Mouse (Mus musculus) skeletal muscle tissue, adult 2 months (tissue): Measurements from ENCODE around the gene Cd1d1.
"Not testable (repeated sequence)": the region's sequence is repeated elsewhere in the genome, so short reads cannot be mapped to it uniquely, and the experiment has no call there.

Experiments
- DNase-seq: peaks from one replicate; pipeline ENCODE4 v3.0.0-alpha.2; 2012; ENCODE audit warnings: low read depth, low spot score

Gene Cd1d1

GRCm38 (mm10) chr3:86999415-86999740, at the start of gene Cd1d1:
Gene Cd1d1, minus strand, starts transcription at chr3:86999441.
- DNase-seq = no peak

DNA sequence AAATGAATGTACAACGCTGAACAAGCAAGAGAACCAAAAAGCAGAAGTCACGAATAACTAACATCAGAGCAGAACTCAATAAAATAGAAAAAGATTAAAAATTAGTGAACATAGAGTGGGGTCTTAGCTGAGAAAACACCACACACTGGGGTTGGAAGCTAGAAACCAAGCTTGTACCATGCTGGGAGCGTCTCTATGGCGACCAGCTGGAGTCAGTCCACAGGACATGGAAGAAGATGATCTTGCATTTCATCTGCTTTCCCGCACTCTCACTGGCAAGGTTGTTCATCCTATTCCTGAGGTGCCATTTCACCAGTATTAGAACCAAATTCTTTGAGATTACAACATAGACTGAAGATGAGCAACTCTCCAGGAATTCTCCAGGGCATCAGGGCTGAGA, 48.6 kb upstream of the Cd1d1 start:
- no peak for DNase-seq

- DNase-seq = no peak
Observed at GRCm38 (mm10) chr3:87041733-87042132, 42.5 kb upstream of the Cd1d1 start.

DNA sequence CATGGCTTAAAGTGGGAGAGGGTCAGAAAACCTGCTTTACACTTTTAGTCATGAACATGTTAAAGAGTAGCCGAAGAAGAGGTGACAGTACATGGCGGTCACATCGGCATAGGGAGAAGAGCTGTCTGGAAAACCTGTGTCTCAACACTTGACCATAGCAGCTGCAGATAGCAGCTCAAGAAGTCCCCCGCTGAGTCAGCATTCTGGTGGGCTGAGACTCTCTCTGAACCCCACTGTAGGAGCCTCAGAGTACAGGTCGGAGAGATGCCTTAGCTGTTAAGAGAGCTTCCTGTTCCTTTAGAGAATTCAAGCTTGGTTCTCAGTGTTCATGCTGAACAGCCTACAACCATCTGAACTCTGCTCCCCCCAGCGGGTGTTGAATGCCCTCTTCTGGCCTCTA, 39.3 kb upstream of the Cd1d1 start:
- DNase-seq = no peak

GRCm38 (mm10) chr3:87034061-87034460, 34.8 kb upstream of the Cd1d1 start:
- DNase-seq = no peak

DNA sequence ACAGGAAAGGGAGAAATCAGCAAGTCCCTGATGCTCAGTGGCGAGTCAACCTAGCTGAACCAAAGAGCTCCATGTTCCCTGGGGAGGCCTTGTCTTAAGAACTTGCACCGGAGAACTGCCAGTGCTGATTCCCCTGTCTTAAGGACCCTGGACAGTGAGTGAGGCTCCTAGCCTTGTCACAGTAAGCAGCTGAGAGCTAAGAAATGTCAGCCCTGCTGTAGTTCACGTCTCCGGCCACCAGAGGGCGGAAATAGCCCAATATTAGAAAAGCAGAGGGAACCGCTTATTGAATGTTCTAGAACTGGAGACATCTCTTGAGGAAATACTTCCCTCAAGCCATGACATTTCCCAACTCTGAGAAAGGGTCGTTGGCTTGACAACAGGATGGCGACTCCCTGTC, 34.1 kb upstream of the Cd1d1 start:
- peak; percentile 39 for DNase-seq

- peak; percentile 43 for DNase-seq
Observed at GRCm38 (mm10) chr3:87030855-87031254, 31.6 kb upstream of the Cd1d1 start.

DNA sequence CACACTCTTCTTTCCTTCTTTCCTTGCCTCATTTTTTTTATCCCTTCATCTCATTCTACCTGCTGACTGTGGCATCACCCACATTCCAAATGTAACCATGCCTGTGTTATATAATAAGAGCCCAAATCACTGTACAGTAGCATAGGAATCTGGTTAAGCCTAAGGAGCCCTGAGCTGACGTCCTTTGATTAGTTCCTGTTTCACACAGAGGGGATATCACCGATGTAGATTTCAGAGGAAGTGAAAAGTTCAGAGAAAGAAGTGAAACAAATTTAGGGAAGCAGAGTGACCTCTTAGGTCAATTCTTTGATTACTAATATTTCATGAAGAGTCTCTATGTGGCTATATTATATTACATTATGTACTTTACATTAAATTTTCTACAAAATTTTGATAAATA, 18.5 kb upstream of the Cd1d1 start:
- DNase-seq = no peak

DNA sequence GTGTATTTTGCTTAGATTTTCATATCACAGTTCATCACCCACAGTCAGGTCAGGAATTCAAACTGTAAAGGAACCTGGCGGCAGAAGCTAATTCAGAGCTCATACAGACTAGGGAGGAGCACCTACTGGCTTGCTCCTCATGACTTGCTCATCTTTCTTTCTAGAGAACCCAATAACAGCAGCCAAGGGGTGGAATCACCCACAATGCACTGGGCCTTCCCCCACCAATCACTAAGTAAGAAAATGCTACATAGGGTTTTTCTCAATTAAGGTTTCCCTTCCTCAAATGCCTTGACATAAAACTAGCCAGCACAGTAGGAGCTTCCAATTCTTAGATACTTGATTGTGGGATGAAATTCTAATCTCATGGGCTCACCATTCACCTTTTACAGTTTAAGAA, 17.8 kb upstream of the Cd1d1 start:
- no peak for DNase-seq

DNA sequence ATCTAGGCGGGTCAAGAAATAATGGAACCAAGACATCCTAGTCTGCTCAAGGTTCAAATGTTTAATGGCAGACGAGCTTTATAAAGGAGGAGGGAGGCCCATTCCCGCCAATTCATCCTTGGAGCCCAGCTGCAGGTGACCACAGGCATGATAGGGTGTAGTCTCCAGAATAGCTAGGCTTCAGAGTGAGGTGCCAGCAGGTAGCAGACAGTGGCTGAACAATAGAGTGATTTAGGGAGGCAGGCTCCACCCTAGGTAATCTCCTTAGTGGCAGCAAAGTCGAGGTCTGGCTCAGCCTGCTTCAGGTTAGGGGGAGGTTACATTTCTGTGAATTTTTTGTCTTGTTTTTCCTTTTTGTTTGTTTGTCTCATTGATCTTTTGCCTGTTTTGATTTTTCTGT, 16.7 kb upstream of the Cd1d1 start:
- DNase-seq = no peak

DNA sequence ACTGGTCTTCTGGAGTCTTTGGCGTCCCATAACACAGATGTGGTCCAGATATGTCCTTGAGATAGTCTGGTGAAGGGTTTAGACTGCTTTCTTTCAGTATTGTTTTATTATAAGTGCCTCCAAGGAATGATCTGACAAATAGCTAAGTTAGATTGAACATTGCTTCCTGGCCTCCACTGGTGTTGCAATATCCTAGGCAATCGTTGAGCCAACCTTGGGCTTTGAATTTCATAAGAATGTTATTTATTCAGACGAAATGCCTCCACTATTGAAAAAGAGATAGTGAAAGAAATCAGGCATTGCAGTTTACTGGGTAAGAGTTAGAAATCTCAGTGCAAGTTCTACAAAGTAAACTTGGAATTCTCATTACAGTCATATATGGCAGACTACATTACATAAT, 13.2 kb upstream of the Cd1d1 start:
- not testable (repeated sequence) for DNase-seq

- not testable (repeated sequence) for DNase-seq
Observed at GRCm38 (mm10) chr3:87008281-87008680, 9.0 kb upstream of the Cd1d1 start.

DNA sequence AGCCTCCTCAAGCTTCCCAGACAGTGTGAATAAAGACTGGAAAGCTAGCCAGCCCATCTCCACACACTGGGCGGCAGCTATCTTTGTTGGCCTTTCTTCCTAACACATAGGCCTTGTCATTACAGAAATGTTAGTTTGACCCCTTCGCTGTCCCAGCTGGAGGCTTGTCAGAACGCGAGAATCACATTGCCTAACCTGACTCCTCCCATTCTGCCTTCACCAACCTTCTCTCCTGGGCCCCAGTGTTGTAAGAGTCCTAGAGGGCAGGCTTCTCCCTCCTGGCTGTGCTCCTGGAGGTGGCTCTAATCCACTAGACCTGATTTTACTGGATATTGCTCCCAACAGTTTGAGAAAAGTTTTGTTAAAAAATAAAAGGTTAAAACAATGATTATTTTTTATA, 1.4 kb upstream of the Cd1d1 start:
- DNase-seq = no peak

GRCm38 (mm10) chr3:87000051-87000450, 810 bp upstream of the Cd1d1 start:
- DNase-seq = no peak

- DNase-seq = peak; percentile 36
Observed at GRCm38 (mm10) chr3:86998433-86999414, 517 bp downstream of the Cd1d1 start.

DNA sequence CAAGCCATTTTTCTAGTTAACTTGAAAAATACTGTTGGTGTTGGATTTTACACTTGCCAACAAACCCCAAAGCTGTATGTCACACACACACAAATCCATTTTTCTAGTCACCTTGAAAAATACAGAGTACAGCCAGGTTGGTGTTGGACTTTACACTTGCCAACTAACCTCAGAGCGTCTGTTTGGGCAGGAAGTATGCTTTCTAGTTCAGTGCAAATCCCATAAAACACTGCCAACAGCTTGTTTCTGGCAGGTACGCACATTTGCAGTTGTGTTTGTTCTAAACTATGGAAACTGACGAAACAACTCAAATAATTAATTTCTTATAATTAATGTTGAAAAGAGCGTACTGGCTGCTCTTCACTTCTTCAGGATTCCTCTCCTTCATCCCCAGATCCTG, 3.1 kb downstream of the Cd1d1 start:
- no peak for DNase-seq

GRCm38 (mm10) chr3:86995381-86995780, 3.9 kb downstream of the Cd1d1 start:
- no peak for DNase-seq

DNA sequence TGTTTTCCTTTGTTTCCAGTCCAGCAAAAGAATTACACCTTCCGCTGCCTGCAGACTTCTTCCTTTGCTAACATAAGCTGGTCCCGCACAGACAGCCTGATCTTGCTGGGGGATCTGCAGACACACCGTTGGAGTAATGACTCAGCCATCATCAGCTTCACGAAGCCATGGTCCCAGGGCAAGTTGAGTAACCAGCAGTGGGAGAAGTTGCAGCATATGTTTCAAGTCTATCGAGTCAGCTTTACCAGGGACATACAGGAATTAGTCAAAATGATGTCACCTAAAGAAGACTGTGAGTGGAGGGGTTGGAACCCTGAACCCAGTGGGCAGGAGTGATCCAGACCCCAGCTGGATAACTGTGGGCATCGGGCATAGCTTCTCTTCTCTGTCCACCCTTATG, 12.3 kb downstream of the Cd1d1 start:
- DNase-seq = not testable (repeated sequence)

DNA sequence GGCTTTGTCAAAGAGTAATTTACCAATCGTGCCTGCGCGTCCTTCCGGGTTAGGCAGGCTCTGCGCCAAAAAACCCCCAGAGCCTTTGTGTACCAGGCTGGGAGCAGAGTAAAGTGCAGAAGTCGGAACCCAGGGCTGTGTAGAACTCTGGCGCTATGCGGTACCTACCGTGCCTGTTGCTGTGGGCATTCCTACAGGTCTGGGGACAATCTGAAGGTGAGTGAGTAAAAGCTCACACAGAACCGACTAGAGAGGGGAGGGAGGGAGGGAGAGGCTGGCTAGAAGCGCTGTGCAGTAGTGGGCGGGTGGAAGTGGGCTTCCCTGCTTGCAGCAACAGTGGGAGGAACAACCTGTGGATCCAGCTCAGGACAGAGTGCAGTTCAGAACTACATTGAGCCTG, 12.8 kb downstream of the Cd1d1 start:
- no peak for DNase-seq

DNA sequence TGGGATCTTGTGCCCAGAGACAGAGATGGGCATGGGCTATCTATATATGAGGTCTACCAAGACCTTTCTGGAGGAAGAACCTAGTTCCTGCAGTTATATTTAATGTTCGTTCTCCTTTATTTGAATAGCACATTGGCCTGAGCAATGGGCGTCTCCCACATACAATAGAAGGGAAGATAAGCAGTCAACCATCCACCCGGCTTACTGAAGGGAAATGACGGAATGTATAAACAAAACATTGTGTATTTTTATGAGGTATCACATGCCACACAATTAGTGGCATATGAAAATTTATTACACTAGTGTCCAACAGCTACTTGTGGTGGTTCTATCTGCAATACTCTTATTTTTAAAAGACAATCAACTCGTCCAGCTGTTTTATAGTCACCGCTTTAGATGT, 15.9 kb downstream of the Cd1d1 start:
- DNase-seq = no peak

GRCm38 (mm10) chr3:86976546-86976945, 22.7 kb downstream of the Cd1d1 start:
- peak; percentile 29 for DNase-seq

DNA sequence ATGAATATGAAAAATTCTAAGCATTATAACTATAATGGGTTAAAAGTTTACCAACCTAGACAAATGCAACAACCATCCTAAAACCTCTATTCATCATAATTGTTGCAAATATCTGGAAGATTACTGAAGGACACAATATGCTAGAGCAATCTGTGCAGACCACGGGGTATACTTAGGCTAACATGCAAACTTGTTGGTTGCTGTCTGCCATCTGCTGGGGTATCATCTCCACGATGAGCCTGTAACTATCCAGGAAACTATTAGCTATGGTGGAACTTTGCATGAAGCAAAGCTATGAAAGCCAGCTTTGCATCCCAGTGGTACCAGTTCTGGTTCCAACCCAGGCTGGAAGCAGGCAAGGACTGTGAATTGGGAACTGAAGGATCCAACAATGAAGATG, 24.1 kb downstream of the Cd1d1 start:
- no peak for DNase-seq

- no peak for DNase-seq
Observed at GRCm38 (mm10) chr3:86962665-86963435, 36.4 kb downstream of the Cd1d1 start.
